Mouse (Mus musculus): ENCODE results near the gene Ube3c. TPM values are rescaled to one million over a fixed set of nuclear protein-coding genes. Genes with fewer than 3 reads are reported as not detected.
A peak's percentile ranks its signal among the peaks of the same experiment; 100 is the strongest.
"Not testable (repeated sequence)": the region's sequence is repeated elsewhere in the genome, so short reads cannot be mapped to it uniquely, and the experiment has no call there.

Gene Ube3c
- polyA plus RNA-seq, 1 experiment from 2014 or later = 51.6 TPM

DNA sequence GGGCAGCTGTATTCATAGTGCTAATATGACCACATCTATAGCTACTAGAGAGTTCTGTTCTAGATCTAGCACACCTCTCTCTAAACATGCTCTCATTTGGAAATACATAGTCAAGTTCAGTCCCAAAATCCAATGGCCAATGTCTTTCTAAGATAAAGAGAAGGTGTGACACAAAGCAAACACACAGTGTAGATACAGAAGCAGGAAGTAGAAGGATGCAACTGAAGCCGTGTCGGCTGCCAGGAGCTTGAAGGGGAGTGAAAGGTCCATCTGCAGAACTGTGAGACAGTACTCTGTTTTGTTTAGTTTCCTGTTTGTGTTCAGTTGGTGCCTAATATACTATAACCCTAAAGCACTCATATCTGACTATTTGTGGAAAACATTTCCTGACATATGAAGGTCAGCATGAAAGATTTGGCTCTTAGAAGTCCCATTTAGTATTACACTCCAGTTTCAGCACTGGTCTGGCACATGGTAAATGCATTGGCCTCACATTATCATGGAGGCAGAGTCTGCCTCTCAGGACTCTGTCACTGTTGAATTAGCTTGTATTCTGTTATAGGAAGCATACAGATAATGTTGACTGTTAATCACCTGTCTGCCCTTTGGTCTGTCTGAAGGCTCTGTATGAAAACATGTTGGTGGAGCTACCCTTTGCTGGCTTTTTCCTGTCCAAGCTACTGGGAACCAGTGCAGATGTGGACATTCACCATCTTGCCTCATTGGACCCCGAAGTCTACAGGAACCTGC lies 88.7 kb downstream of the Ube3c start:
- H3K4me3 ChIP-seq (replicated peaks; ENCODE audit: low read depth, low read length) = no peak overlapping the region
- peaks cover 50% of the 10 kb centered on the region for H3K36me3 ChIP-seq (ENCODE audit: control insufficient read depth, insufficient read depth, low read length)
- H3K9ac ChIP-seq (replicated peaks; ENCODE audit: low read length) = no peak overlapping the region
- no peaks in the 10 kb centered on the region for H3K27me3 ChIP-seq (ENCODE audit: control insufficient read depth, insufficient read depth, low read length)
- no peak overlapping the region for H3K27ac ChIP-seq (replicated peaks; ENCODE audit: low read depth, low read length)
- 98% methylated on average over 3 of the region's 3 CpGs for WGBS
- H3K4me2 ChIP-seq (ENCODE audit: low read length) = no peak overlapping the region
- no peaks in the 10 kb centered on the region for H3K9me3 ChIP-seq (ENCODE audit: control insufficient read depth, low read length)
- H3K4me1 ChIP-seq (ENCODE audit: control insufficient read depth, insufficient read depth, low read length) = no peaks in the 10 kb centered on the region
- DNase-seq = no peak
- ATAC-seq (ENCODE audit: low FRiP score, low TSS enrichment) = no peak

DNA sequence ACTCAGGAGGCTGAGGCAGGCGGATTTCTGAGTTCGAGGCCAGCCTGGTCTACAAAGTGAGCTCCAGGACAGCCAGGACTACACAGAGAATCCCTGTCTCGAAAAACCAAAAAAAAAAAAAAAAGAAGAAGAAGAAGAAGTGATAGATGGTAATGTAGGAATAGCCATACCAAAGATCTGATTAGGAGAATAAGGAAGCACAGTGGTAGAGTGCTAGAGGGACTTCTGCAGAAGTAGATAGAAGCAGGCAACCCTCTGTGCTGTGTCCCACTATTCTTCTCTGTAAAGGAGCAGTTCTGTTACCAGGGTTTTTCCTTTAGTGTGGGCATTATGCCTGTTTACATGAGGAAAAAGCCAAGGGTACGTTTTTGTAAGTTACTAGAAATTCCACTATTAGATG lies 92.2 kb downstream of the Ube3c start:
- H3K27ac ChIP-seq (replicated peaks; ENCODE audit: low read depth, low read length); H3K4me2 ChIP-seq (ENCODE audit: low read length); ATAC-seq (ENCODE audit: low FRiP score, low TSS enrichment); DNase-seq; H3K27me3 ChIP-seq (ENCODE audit: control insufficient read depth, insufficient read depth, low read length); H3K4me1 ChIP-seq (ENCODE audit: control insufficient read depth, insufficient read depth, low read length); H3K9ac ChIP-seq (replicated peaks; ENCODE audit: low read length); H3K4me3 ChIP-seq (replicated peaks; ENCODE audit: low read depth, low read length); H3K9me3 ChIP-seq (ENCODE audit: control insufficient read depth, low read length): not testable (repeated sequence)
- H3K36me3 ChIP-seq (ENCODE audit: control insufficient read depth, insufficient read depth, low read length) = peaks cover 69% of the 10 kb centered on the region
- 96% methylated on average over 4 of the region's 4 CpGs for WGBS

DNA sequence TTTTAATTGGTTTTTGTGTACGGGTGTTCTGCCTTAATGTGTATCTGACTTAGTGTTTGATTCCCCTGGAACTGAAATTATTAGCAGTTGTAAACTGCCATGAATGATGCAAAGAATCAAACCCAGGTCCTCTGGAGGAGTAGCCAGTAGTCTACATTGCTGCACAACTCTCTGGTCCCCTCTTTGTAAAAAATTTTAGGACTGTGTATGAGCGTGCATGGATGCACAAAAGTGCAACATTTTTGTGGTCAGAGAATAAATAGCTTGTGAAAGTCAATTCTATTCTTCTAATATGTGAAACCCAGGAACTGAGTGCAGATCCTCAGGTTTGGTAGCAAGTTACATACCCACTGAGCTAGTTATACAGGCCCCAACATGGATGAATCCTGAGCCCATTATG lies 96.3 kb downstream of the Ube3c start:
- Histone ChIP-seq H3K9ac (replicated peaks; ENCODE audit: low read length) (no peak overlapping the region), H3K36me3 (ENCODE audit: control insufficient read depth, insufficient read depth, low read length) (peaks cover 73% of the 10 kb centered on the region), H3K4me2 (ENCODE audit: low read length) (no peak overlapping the region), H3K9me3 (ENCODE audit: control insufficient read depth, low read length) (no peaks in the 10 kb centered on the region), H3K4me3 (replicated peaks; ENCODE audit: low read depth, low read length) (no peak overlapping the region), H3K4me1 (ENCODE audit: control insufficient read depth, insufficient read depth, low read length) (no peaks in the 10 kb centered on the region), H3K27me3 (ENCODE audit: control insufficient read depth, insufficient read depth, low read length) (no peaks in the 10 kb centered on the region), H3K27ac (replicated peaks; ENCODE audit: low read depth, low read length) (no peak overlapping the region)
- WGBS = 98% methylated on average over 2 of the region's 2 CpGs
- ATAC-seq (ENCODE audit: low FRiP score, low TSS enrichment) = no peak
- no peak for DNase-seq

DNA sequence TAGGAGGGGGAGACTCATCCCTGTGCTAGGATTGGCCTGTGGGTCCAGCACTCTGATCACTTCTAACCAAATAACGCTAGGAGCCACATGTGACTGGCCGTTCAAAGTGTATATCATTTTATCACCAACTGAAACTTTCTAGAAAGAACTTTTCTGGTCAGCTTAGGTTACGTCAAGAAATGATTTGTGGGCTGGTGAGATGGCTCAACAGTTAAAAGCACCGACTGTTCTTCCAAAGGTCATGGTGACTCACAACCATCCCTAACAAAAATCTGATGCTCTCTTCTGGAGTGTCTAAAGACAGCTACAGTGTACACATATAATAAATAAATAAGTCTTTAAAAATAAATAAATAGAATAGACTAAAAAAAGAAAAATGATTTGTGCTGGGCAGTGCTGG lies 103.5 kb downstream of the Ube3c start:
- Histone ChIP-seq H3K36me3 (ENCODE audit: control insufficient read depth, insufficient read depth, low read length) (peaks cover 82% of the 10 kb centered on the region), H3K4me3 (replicated peaks; ENCODE audit: low read depth, low read length) (no peak overlapping the region), H3K9ac (replicated peaks; ENCODE audit: low read length) (no peak overlapping the region), H3K4me1 (ENCODE audit: control insufficient read depth, insufficient read depth, low read length) (no peaks in the 10 kb centered on the region), H3K9me3 (ENCODE audit: control insufficient read depth, low read length) (no peaks in the 10 kb centered on the region), H3K27ac (replicated peaks; ENCODE audit: low read depth, low read length) (no peak overlapping the region), H3K4me2 (ENCODE audit: low read length) (no peak overlapping the region), H3K27me3 (ENCODE audit: control insufficient read depth, insufficient read depth, low read length) (no peaks in the 10 kb centered on the region)
- DNase-seq (no peak), ATAC-seq (ENCODE audit: low FRiP score, low TSS enrichment) (no peak)
- WGBS = 92% methylated on average over 4 of the region's 4 CpGs

DNA sequence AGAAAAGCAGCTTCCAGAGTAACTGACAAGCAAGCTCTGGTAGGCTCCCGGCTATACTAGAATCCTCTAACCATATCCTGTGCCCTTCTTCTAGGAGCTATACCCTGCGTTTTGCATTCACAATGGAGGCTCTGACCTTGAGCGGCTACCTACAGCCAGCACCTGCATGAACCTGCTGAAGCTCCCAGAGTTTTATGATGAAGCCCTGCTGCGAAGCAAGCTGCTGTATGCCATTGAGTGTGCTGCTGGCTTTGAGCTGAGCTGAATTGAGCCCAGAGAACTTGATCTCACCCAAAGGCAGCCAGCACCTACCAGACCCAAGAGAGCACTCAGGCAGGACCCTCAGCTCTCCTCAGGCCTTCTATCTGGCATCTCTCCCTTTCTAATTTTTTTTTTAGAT lies 105.3 kb downstream of the Ube3c start:
- no peak overlapping the region for H3K9ac ChIP-seq (replicated peaks; ENCODE audit: low read length)
- ATAC-seq (ENCODE audit: low FRiP score, low TSS enrichment) = no peak
- 94% methylated on average over 4 of the region's 4 CpGs for WGBS
- H3K4me1 ChIP-seq (ENCODE audit: control insufficient read depth, insufficient read depth, low read length) = no peaks in the 10 kb centered on the region
- no peak overlapping the region for H3K4me3 ChIP-seq (replicated peaks; ENCODE audit: low read depth, low read length)
- H3K27me3 ChIP-seq (ENCODE audit: control insufficient read depth, insufficient read depth, low read length) = no peaks in the 10 kb centered on the region
- peaks cover 67% of the 10 kb centered on the region for H3K36me3 ChIP-seq (ENCODE audit: control insufficient read depth, insufficient read depth, low read length)
- no peak overlapping the region for H3K27ac ChIP-seq (replicated peaks; ENCODE audit: low read depth, low read length)
- no peaks in the 10 kb centered on the region for H3K9me3 ChIP-seq (ENCODE audit: control insufficient read depth, low read length)
- no peak for DNase-seq
- H3K4me2 ChIP-seq (ENCODE audit: low read length) = no peak overlapping the region

DNA sequence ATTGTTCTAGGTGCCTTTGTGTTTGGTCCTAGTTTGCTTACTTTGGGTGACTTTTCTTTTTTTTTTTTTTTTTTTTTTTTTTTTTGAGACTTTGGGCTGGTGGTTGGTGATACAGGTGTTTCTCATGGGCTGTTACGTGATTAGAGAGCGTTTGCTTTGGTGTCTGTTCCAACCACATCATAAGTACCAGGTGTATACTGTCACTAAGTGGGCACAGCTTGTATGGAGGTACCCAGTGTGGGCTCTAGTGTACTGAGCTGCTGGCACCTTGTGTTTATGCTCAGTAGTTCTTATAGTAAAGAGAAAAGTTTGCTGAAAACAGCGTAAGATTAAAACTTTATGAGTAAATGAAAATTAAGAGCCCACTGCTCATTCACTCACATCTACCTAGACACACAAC lies 107.4 kb downstream of the Ube3c start:
- no peak overlapping the region for H3K4me3 ChIP-seq (replicated peaks; ENCODE audit: low read depth, low read length)
- H3K4me1 ChIP-seq (ENCODE audit: control insufficient read depth, insufficient read depth, low read length) = no peaks in the 10 kb centered on the region
- no peaks in the 10 kb centered on the region for H3K27me3 ChIP-seq (ENCODE audit: control insufficient read depth, insufficient read depth, low read length)
- ATAC-seq (ENCODE audit: low FRiP score, low TSS enrichment) (no peak), DNase-seq (no peak)
- peaks cover 49% of the 10 kb centered on the region for H3K36me3 ChIP-seq (ENCODE audit: control insufficient read depth, insufficient read depth, low read length)
- no peak overlapping the region for H3K27ac ChIP-seq (replicated peaks; ENCODE audit: low read depth, low read length)
- no peaks in the 10 kb centered on the region for H3K9me3 ChIP-seq (ENCODE audit: control insufficient read depth, low read length)
- H3K9ac ChIP-seq (replicated peaks; ENCODE audit: low read length) = no peak overlapping the region
- 96% methylated on average over 3 of the region's 3 CpGs for WGBS
- no peak overlapping the region for H3K4me2 ChIP-seq (ENCODE audit: low read length)

DNA sequence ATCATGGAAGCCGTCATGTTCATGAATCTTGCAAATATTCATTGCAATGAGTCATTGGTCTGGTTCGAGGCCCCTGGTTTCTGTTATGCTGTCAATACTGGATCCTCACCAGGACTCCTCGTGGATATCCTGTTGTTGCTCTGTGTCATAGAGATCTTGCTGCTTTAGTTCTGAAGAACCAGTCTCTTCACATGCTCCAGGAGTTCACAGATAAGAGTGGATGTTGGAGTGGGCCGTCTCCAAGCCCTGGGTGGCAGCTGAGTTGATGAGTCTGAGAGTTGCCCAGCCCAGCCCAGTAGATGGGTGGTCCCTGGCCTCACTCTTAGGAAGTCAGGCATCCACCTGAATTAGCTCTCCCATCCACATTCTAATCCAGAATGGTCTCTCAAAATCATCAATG lies 116.0 kb downstream of the Ube3c start:
- H3K27me3 ChIP-seq (ENCODE audit: control insufficient read depth, insufficient read depth, low read length) = no peaks in the 10 kb centered on the region
- H3K4me2 ChIP-seq (ENCODE audit: low read length) = no peak overlapping the region
- no peak for ATAC-seq (ENCODE audit: low FRiP score, low TSS enrichment)
- H3K9ac ChIP-seq (replicated peaks; ENCODE audit: low read length) = no peak overlapping the region
- no peaks in the 10 kb centered on the region for H3K9me3 ChIP-seq (ENCODE audit: control insufficient read depth, low read length)
- H3K27ac ChIP-seq (replicated peaks; ENCODE audit: low read depth, low read length) = no peak overlapping the region
- H3K36me3 ChIP-seq (ENCODE audit: control insufficient read depth, insufficient read depth, low read length) = no peaks in the 10 kb centered on the region
- DNase-seq = no peak
- H3K4me3 ChIP-seq (replicated peaks; ENCODE audit: low read depth, low read length) = no peak overlapping the region
- no peaks in the 10 kb centered on the region for H3K4me1 ChIP-seq (ENCODE audit: control insufficient read depth, insufficient read depth, low read length)
- WGBS = 87% methylated on average over 4 of the region's 4 CpGs

DNA sequence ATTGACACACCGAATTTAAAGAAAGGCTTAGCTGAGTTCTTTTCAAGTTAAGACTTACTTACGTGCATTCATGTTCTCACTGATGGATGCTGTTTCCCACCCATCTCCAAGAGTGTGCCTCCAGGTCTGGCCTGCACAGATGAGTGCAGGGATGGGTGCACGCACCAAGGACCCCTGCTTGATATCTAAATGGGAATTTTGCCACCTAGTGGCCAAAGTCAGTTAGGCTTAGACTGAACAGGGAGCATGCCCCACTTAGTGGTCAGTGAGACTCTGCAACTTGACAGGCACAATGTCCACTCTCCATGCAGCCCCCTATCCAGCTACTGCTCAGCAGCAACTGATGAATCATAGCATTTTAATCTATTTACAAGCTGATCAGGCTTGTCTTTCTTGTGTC lies 118.6 kb downstream of the Ube3c start:
- peak; percentile 75 for DNase-seq
- H3K4me3 ChIP-seq (replicated peaks; ENCODE audit: low read depth, low read length) = no peak overlapping the region
- 52% methylated on average over 3 of the region's 3 CpGs for WGBS
- no peak; the same call in 1 of the 2 replicates for ATAC-seq (ENCODE audit: low FRiP score, low TSS enrichment)
- no peaks in the 10 kb centered on the region for H3K36me3 ChIP-seq (ENCODE audit: control insufficient read depth, insufficient read depth, low read length)
- H3K4me2 ChIP-seq (ENCODE audit: low read length) = no peak overlapping the region
- no peaks in the 10 kb centered on the region for H3K27me3 ChIP-seq (ENCODE audit: control insufficient read depth, insufficient read depth, low read length)
- no peak overlapping the region for H3K9ac ChIP-seq (replicated peaks; ENCODE audit: low read length)
- H3K4me1 ChIP-seq (ENCODE audit: control insufficient read depth, insufficient read depth, low read length) = no peaks in the 10 kb centered on the region
- H3K27ac ChIP-seq (replicated peaks; ENCODE audit: low read depth, low read length) = no peak overlapping the region
- no peaks in the 10 kb centered on the region for H3K9me3 ChIP-seq (ENCODE audit: control insufficient read depth, low read length)

DNA sequence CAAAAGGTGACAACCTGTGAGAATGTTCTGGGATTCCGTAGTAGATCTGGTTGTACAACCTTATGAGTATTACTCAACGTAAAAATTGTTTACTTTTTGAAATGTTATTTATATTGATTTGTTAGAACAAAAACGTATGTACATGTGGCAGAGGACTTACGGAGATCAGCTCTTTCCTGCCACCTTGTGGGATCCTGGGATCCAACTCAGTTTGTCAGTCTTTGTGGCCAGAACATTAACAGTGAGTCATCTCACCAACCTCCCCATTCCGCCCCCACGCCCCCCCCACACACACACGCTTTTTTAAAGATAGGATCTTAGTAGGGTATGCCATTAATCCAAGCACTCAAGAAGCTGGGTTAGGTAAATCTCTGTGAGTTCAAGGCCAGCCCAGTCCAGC lies 119.3 kb downstream of the Ube3c start:
- WGBS = 65% methylated on average over 7 of the region's 7 CpGs

More for the DNA sequence above, 119.3 kb downstream of the Ube3c start:
- no peak overlapping the region for H3K4me3 ChIP-seq (replicated peaks; ENCODE audit: low read depth, low read length)
- H3K36me3 ChIP-seq (ENCODE audit: control insufficient read depth, insufficient read depth, low read length) = no peaks in the 10 kb centered on the region
- no peaks in the 10 kb centered on the region for H3K4me1 ChIP-seq (ENCODE audit: control insufficient read depth, insufficient read depth, low read length)
- H3K27ac ChIP-seq (replicated peaks; ENCODE audit: low read depth, low read length) = no peak overlapping the region
- no peak overlapping the region for H3K9ac ChIP-seq (replicated peaks; ENCODE audit: low read length)
- no peaks in the 10 kb centered on the region for H3K9me3 ChIP-seq (ENCODE audit: control insufficient read depth, low read length)
- no peak overlapping the region for H3K4me2 ChIP-seq (ENCODE audit: low read length)
- ATAC-seq (ENCODE audit: low FRiP score, low TSS enrichment) (no peak), DNase-seq (no peak)
- H3K27me3 ChIP-seq (ENCODE audit: control insufficient read depth, insufficient read depth, low read length) = no peaks in the 10 kb centered on the region

Measured in midbrain, embryonic 14.5 days (tissue).